Mouse (Mus musculus) lung, adult 2 months (tissue): ENCODE data around the gene Stard7. TPM values are rescaled to one million over a fixed set of nuclear protein-coding genes. Genes with fewer than 3 reads are reported as not detected.
"Not testable (repeated sequence)": the region's sequence is repeated elsewhere in the genome, so short reads cannot be mapped to it uniquely, and the experiment has no call there.

Experiments
- DNase-seq: peaks from one replicate; pipeline ENCODE4 v3.0.0; 2022
- H3K4me1 ChIP-seq: fragments of 200-500 bp; 2 replicates; pipeline ENCODE4 v1.6.1; 2011; ENCODE audit warnings: low read length; ENCODE audit not compliant: control insufficient read depth, insufficient read depth
- H3K4me3 ChIP-seq: fragments of 200-500 bp; replicated peaks from 2 replicates; pipeline ENCODE3; 2011; ENCODE audit warnings: low read depth, mild to moderate bottlenecking, control low read depth, low read length; ENCODE audit errors: extremely low read depth
- CTCF ChIP-seq: fragments of 200-500 bp; IDR thresholded peaks from 2 replicates; pipeline ENCODE4 v1.5.1; 2011; ENCODE audit warnings: mild to moderate bottlenecking, low read length, control low read depth; ENCODE audit not compliant: insufficient read depth
- POLR2A ChIP-seq: fragments of 200-500 bp; IDR thresholded peaks from 2 replicates; pipeline ENCODE4 v1.6.1; 2011; ENCODE audit warnings: low read depth, mild to moderate bottlenecking, control low read depth, low read length, borderline replicate concordance; ENCODE audit errors: extremely low read depth
- WGBS: fragments of 180-500 bp; shearing (Covaris S2); methylation state at CpG from one replicate; pipeline ENCODE4 v1.1.7; 2018; 5-methylcytosine and 5-hydroxymethylcytosine counted together
- polyA plus RNA-seq: library from polyadenylated mRNA; depleted of rRNA; stranded (reverse); fragments of >200 nt; gene quantifications from 2 replicates; pipeline ENCODE4 v1.2.3, GENCODE M21; 2012

Gene Stard7
- polyA plus RNA-seq, 1 experiment, result 29.3 TPM

DNA sequence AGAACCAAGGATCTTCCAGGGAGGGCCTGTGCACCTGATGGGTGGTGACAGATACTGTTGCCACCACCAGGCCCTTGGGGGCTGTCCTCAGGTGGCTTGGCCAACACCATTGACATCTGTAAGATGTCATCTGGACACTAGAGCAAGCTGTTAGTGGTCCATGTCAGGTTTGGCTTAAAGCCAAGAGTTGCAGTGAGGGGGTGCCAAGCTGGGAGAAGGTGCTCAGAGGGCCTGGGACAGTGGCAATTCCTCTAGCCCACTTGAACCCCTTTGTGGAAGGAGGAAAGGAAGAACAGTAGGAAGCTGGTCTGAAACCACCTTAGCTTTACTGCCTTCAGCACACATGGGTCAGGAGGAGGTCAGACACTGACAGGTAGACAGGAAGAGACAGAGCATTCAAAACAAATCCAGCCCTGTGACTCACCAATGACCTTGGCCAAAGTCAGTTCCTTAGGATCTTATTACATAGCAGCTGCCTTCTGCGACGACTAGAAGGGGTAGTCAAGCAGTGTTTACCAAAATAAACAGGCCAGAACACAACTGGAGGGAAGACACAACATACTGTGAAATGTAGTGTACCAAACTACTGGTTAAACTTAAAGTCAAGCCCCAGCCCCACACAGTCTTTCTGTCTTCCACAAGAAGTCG lies 18.0 kb upstream of the Stard7 start:
- WGBS, result 43% methylated on average over 3 of the region's 3 CpGs
- no peak for DNase-seq
- H3K4me1 ChIP-seq, result peaks cover 11% of the 10 kb centered on the region
- TF ChIP-seq CTCF, result no peak
- TF ChIP-seq POLR2A, result no peak
- H3K4me3 ChIP-seq, result no peak overlapping the region

DNA sequence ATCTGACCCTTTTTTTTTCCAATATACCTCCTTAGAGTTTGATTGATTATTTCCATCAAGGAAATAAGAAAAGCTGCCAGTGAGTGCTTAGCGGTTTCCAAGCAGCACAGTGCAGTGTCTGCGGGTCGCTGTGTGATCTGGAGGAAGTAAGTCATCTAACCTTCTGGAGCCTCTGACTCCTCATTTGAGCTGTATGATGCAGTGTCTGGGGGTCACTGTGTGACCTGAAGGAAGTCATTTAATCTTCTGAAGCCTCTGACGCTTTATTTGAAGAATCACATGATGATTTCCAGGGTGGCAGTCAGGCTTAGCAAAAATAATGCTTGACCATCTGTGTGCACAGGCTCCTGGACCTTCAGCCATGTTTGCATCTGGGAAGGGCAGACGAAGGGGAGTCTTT lies 17.2 kb upstream of the Stard7 start:
- WGBS, result 57% methylated on average over 5 of the region's 5 CpGs
- no peak for DNase-seq
- peaks cover 11% of the 10 kb centered on the region for H3K4me1 ChIP-seq
- no peak for TF ChIP-seq CTCF
- TF ChIP-seq POLR2A, result no peak
- no peak overlapping the region for H3K4me3 ChIP-seq

DNA sequence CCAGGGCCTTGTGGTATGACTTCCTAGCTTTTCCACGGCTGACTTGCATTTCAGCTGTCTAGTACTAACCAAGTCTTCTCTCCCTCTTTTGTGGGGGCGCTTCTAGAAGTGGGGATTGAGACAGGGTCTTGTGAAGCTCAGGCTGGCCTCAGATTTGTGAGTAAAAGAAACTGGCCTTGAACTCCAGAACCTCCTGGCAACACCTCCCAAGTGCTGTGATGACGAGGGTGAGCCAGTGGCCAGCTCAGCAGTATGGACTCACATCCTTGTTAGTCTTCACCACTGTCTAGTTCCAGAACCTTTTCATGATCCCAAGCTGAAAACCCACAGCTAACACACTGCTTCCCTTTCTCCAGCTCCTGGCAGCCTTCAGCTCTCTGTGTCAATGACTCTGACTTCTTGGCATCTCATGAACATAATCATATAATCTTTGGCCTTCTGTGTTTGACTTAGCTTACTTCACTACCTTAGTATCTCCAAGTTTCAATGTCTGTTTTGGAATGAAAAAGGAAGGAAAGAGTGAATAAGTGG lies 15.3 kb upstream of the Stard7 start:
- peaks cover 7% of the 10 kb centered on the region; the same call in 1 of the 2 replicates for H3K4me1 ChIP-seq
- TF ChIP-seq CTCF (no peak), POLR2A (no peak)
- no peak overlapping the region for H3K4me3 ChIP-seq
- 79% methylated on average over 3 of the region's 3 CpGs for WGBS
- no peak for DNase-seq

DNA sequence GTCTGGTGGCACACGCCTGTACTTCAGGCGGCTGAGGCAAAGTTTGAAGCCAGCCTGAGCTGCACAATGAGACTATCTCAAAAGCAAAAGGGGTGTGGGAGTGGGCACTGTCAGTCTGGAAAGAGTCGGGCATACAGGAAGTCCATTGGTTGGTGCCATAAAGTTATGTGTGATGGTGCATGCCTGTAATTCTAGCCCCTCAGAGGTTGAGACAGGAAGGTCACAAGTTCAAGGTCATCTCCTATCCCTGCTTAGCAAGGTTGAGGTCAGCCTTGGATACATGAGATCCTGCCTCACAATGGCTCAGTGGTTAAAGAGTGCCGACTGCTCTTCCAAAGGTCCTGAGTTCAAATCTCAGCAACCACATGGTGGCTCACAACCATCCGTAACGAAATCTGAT lies 14.7 kb upstream of the Stard7 start:
- no peak for DNase-seq
- peaks cover 5% of the 10 kb centered on the region; the same call in 1 of the 2 replicates for H3K4me1 ChIP-seq
- 78% methylated on average over 6 of the region's 6 CpGs for WGBS
- TF ChIP-seq CTCF (no peak), POLR2A (no peak)
- H3K4me3 ChIP-seq, result no peak overlapping the region

DNA sequence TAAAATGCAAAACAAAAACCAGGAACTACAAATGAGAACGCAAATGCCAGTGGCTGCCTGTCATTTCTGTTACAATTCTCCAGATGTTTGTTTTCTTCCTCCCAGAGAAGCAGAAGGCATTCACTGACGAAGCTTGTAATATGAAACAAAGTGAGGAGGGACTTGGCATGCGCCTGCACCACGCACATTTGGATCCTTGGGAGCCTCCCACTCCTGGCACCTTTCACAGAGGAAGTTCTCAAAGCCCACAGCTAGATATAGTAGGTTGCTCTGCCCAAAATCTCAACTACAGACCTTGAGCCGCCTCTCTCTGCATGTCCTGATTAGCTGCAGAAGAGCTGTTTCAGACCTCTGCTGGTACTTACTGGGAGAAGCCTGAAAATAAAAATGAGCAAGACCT lies 10.7 kb upstream of the Stard7 start:
- no peak overlapping the region for H3K4me3 ChIP-seq
- TF ChIP-seq POLR2A, result no peak
- no peak for TF ChIP-seq CTCF
- 67% methylated on average over 5 of the region's 5 CpGs for WGBS
- H3K4me1 ChIP-seq, result no peaks in the 10 kb centered on the region
- DNase-seq, result no peak

DNA sequence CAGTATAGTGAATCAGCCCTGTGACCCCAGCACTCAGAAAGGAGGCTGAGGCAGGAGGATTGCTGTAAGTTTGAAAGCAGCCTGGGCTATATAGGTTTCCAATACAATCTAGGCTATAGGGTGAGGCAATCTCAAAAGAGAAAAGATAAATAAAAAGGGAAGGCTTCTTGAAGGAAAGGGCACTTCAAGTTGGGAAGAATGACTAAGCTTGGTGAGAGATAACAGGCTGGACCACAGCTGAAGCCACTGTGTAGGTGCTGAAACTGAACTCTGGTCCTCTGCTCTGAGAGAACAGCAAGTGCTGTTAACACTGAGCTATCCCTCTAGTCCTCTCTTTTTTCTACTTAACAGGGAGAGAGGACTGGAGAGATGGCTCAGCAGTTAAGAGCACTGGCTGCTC lies 7.5 kb upstream of the Stard7 start:
- H3K4me1 ChIP-seq, result no peaks in the 10 kb centered on the region
- TF ChIP-seq CTCF (no peak), POLR2A (no peak)
- H3K4me3 ChIP-seq, result no peak overlapping the region
- DNase-seq, result no peak

DNA sequence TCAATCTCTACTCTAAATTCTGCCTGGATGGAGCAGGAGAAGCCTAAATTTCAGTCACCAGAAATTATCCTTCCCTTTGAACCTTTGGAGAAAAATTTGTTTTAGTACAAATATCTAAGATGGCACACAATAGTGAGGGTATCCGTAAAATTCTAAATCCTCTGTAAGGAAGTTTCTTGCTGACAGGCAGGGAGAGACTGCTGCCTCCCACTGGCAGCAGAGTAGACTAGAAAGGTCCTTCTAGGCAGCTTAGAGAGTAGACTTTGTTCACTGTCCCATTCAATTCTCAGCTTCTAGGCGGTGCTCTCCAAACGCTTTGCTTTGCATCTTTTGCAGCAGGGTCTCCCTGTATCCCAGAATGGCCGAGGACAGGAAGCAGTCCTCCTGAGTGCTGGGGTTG lies 2.2 kb upstream of the Stard7 start:
- Histone ChIP-seq H3K4me1 (no peaks in the 10 kb centered on the region), H3K4me3 (no peak overlapping the region)
- 47% methylated on average over 4 of the region's 4 CpGs for WGBS
- DNase-seq, result no peak
- TF ChIP-seq POLR2A (no peak), CTCF (no peak)

DNA sequence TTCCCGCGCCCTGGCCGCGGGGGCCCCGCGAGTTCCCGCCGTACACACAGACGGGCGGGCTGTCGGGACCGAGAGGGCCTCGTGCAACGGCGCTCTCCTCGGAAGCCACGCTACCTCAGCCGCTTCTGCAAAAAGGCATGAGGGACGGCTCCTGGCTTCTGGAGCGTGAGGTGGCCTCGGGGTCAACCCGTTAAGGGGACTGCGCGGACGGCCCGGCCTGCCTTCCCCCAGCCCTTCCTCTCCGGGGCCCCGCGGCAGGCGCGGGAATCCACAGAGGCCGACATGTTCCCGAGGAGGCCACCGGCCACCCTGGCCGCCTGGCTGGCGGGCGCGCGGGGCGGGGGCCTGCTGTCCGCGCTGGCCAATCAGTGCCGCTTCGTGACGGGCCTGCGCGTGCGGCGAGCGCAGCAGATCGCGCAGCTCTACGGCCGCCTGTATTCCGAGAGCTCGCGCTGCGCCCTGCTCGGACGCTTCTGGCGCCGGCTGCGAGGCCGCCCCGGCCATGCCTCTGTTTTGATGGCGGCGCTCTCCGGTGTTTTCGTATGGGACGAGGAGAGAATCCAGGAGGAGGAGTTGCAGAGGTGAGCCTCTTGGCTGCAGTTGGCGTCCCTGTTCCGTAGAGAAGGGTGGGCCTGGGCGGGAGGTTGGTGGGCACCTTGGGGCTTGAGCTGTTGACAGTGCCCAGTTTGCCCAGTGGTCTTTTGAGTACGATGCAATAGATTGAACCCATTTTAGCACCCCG lies 453 bp downstream of the Stard7 start:
- DNase-seq, result peak; percentile 81
- peaks cover 3% of the 10 kb centered on the region; the same call in 1 of the 2 replicates for H3K4me1 ChIP-seq
- under 1% methylated on average over 65 of the region's 75 CpGs for WGBS
- TF ChIP-seq CTCF (no peak), POLR2A (no peak; the same call in none of the 2 replicates)
- H3K4me3 ChIP-seq, result peak overlapping the region; percentile 83

DNA sequence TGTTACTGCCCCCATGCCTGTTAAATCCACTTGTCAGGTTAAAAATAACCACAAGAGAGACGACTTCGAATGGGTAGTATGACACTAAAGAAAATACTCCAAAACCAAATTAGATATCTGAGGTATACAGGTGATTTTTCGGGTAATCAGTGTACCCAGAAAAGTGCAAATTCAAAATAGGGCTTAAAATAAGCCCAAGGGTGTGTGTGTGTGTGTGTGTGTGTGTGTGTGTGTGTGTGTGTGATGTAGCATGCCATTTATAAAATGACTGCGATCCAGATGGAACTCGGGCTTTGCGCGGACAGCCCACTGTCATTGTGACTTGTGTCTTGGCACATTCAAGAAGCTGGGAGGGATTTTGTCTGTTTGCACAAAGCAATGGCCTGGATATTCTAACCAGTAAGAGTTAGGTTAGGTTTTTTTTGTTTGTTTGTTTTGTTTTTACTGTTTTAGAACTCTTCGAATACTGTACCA lies 1.1 kb downstream of the Stard7 start:
- WGBS, result 1% methylated on average over 8 of the region's 8 CpGs
- no peak for DNase-seq
- TF ChIP-seq POLR2A, result no peak
- TF ChIP-seq CTCF, result no peak
- Histone ChIP-seq H3K4me1 (peaks cover 3% of the 10 kb centered on the region; the same call in 1 of the 2 replicates), H3K4me3 (peak overlapping the region; percentile 83)

DNA sequence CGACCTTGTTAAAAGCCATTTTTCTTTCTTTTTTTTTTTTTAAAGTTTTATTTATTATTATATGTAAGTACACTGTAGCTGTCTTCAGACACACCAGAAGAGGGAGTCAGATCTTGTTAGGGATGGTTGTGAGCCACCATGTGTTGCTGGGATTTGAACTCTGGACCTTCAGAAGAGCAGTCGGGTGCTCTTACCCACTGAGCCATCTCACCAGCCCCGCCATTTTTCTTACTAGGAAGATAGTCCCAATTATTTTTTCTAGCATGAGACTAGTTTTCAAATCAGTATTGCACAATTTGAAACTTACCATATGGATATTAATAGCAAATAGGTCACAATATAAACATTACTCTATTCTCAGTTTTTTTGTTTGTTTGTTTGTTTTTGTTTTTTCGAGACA lies 2.0 kb downstream of the Stard7 start:
- H3K4me1 ChIP-seq, DNase-seq, H3K4me3 ChIP-seq: not testable (repeated sequence)
- 82% methylated on average over 4 of the region's 4 CpGs for WGBS
